Mouse (Mus musculus): ENCODE results near the gene Dmac2.
"Not testable (repeated sequence)": the region's sequence is repeated elsewhere in the genome, so short reads cannot be mapped to it uniquely, and the experiment has no call there.

The Dmac2 gene

DNA sequence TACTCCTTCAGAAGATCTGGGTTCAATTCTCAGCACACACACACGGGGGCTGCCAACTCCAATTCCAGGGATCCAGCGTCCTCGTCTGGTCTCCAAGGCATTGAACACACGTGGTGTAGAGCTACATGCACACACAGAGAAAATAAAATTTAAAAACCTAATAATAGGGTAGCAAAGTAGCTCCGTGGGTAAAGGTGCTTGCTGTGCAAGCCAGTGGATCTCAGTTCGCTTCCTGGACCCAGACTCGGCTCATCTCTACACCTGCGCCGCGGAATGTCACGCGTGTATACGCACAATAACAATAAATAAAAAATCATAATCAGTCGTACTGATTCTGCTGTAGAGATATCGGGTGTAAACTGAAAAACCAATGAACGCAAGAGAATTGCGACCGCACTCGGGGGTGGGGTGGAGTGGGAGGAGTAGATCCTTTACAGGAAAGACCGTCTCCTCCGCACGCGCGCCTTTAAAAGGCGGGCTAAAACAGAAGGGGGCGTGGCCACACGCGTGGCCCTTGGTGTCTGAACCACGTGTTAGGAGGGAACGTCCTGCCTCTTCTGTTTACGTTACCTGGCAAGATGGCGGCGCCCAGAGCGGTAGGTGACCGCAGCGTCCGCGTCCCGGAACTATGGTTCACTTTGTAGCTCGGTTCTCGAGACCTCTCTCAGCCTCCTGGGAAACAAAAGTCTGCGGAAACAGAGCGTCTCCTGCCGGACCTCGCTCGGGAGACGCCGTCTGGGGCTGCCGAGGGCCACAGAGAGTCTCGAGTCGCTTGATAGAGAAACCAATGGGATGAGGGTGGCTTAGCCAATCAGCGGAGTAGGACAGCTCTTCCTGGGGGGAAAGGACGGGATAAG lies at the start of gene Dmac2:
Gene Dmac2 (plus strand): TSS at position 550 of the 857 bp plus-strand sequence.
- DNase-seq (ENCODE audit: low read depth, low spot score): peak; percentile 86

DNA sequence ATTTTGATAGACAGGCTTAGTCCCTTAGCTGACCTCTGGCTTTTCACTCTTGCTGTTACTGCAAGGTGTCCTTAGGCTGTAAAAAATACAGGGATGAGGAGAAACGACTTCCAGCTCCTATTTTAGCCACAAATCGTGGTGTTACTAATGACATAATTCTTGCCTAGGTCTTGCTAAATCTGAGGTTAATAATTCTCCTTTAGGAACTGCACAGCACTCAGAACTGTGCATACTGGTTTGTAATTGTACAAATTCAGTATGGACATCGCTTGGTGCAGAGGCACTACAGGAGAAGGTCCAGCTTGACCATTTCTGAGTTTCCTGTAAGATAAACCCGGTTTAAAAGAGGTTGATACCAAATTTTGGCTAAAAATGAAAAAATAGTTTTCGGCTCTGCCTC lies 45.4 kb upstream of the Dmac2 start:
- not testable (repeated sequence) for DNase-seq (ENCODE audit: low read depth, low spot score)

DNA sequence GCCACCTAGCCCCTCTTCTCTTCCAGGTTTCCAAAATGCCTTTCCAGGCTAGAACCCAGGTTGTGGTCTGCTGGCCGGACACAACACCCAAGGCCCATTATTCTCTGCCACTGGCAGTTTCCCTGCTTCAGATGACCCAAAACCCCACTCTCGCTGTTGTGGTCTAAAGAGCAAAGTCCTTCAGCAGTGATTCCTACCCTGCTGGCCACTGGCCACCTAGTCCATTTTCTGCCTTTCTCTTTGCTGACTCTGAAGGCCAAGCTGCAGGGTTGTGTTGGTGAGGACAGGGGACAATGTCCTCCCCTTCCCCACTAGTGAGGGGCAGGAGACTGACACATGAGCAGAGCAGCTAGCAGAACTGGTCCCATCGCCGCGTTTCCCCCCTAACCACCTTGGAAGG lies 44.1 kb upstream of the Dmac2 start:
- no peak for DNase-seq (ENCODE audit: low read depth, low spot score)

DNA sequence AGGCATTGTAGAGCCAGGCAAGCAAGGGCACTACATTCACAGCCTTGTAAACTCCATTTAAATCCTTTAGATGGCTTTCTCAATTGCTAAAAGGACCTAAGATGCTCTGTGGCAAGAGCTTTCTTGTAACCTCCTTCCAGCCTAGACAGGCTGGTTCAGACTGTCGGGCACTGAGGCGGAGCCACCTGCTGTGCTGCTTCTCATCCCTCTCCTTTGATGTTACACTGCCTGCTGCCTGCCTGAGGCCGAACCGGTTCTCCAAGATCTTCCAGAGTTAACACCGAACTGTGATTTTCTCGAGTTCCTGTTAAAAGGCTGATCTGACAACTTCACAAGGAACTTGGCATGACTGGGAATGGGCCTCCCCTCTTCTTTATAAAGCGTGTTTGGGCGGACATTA lies 43.3 kb upstream of the Dmac2 start:
- no peak for DNase-seq (ENCODE audit: low read depth, low spot score)

GRCm38 (mm10) chr7:25576308-25576707 lies 42.9 kb upstream of the Dmac2 start:
- not testable (repeated sequence) for DNase-seq (ENCODE audit: low read depth, low spot score)

GRCm38 (mm10) chr7:25576793-25577437 lies 42.3 kb upstream of the Dmac2 start:
- DNase-seq (ENCODE audit: low read depth, low spot score): not testable (repeated sequence)

- no peak for DNase-seq (ENCODE audit: low read depth, low spot score)
Measured at GRCm38 (mm10) chr7:25579441-25579840, 39.8 kb upstream of the Dmac2 start.

GRCm38 (mm10) chr7:25582301-25582810 lies 36.9 kb upstream of the Dmac2 start:
- DNase-seq (ENCODE audit: low read depth, low spot score): no peak

DNA sequence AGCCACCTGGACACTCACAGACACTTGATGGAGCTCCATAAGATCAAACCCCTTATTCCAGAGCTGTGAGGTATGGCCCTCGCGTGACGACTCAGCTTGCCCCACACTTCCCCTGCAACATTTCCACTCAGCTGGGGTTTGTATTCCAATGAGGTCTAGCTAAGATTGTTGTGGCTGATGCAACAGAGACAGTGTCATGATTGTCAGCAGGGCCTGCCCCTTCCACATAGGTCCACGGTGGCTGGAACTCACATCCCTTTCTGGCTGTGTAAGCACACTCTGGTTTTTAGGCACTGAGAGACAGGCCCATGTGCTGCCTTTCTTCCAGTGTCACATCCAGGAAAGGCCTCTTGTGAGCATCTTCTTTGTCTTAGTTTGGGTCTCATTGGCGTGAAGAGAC lies 34.6 kb upstream of the Dmac2 start:
- no peak for DNase-seq (ENCODE audit: low read depth, low spot score)

DNA sequence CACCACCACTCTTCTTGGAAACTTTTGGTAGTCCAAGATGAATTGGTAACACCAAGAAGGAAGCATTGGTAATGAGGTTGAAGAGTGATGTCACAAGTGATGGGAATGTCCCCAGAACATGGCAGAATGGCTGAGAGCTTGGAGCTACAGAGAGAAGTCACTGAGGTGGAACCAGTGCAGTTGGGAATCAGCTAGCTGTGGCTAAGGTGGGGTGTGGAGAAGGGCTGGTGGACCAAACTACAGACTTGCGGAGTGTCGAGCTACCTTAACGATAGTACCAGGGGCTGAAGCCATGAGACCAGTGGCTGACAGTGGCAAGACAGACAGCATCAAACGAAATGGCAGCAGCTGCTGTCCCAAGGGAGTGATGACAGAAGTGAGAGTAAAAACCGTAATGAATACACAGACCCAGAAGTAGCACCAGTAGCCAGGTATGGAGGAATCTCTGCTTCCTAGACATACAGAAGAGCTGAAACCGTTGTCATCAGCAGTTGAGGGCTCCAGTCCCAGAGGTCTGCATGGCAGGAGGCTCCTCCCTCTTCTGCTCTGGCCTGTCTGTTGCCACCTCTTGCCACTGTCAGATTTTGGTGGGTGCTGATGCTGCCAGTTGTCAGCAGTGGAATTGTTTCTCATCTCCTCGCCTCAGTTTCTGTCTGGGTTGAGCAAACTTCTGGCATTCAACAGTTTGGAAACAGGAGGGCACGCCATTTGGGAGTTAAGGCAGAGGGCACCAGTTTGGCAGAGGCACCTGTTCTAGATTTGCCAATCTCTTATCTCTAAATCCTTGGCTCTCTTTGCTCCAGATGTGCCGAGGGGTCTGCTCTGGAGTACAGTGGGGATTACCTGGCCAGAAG lies 33.6 kb upstream of the Dmac2 start:
- no peak for DNase-seq (ENCODE audit: low read depth, low spot score)

DNA sequence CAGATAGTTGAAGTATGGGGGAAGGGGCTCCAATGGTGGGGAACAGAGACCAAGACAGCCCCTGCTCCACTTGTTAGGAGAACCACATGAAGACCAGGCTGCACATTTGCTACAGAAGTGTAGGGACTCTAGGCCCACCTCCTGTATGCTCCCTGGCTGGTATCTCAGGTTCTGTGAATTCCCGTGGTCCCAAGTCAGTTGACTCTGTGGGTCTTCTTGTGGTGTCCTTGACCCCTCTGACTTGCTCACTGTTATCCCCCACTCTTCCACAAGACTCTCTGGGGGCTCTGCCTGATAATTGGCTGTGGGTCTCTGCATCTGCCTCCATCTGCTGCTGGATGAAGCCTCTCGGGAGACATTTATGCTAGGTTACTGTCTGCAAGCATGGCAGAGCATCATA lies 28.0 kb upstream of the Dmac2 start:
- DNase-seq (ENCODE audit: low read depth, low spot score): no peak

GRCm38 (mm10) chr7:25593859-25594258 lies 25.4 kb upstream of the Dmac2 start:
- DNase-seq (ENCODE audit: low read depth, low spot score): no peak

DNA sequence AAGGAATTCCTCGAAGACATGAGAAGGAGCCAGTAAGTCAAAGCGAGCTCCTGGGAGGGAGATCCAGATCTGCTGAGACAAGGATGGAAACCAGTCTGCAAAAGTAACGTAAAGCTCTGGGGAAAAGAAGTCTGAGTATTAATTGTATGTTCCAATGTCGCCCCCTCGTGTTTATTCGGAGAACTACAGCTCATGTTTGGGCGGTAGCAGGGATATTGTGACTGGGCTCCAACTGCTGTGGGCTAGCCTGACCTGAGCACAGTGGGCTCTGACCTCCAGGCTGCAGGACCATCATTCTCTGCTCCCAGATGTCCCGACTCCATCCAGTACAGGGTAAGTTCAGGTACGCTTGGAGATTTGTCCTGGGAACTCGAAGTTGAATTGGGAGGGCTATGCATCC lies 19.6 kb upstream of the Dmac2 start:
- DNase-seq (ENCODE audit: low read depth, low spot score): no peak

- no peak for DNase-seq (ENCODE audit: low read depth, low spot score)
Measured at GRCm38 (mm10) chr7:25600666-25601065, 18.5 kb upstream of the Dmac2 start.

DNA sequence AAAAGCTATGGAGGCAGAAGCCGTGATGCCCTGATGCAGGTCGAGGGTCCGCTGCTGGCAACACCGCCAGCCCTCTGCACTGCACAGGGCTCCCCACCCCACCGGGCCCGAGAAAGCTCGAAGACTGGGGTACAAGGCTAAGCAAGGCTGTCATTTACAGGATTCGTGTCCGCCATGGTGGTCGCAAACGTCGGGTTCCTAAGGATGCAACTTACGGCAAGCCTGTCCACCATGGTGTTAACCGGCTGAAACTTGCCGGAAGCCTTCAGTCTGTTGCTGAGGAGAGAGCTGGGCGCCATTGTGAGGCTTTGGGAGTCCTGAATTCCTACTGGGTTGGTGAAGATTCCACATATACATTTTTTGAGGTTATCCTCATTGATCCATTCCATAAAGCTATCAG lies 17.9 kb upstream of the Dmac2 start:
- DNase-seq (ENCODE audit: low read depth, low spot score): no peak

DNA sequence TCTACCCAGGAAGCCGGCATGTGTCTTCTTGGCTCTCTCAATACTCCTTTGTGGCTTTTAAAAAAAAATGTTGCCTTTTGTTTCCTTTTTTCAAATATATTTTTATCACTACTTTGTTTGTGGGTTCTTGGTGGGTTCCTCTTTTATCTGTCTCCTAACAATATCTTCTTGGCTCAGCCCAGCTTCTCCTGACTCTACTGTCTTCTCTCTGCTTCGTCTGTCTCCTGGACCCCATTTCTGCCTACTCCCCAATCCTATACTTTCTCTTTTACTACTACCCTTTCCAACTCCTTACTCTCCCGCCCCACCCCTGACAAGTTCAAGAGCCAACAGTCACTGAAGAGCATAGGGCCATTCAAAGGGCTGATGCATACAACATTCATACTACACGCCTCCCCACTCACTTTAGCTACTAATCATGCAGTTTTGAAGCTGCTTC lies 12.6 kb upstream of the Dmac2 start:
- DNase-seq (ENCODE audit: low read depth, low spot score): no peak

- no peak for DNase-seq (ENCODE audit: low read depth, low spot score)
Measured at GRCm38 (mm10) chr7:25607196-25607595, 12.0 kb upstream of the Dmac2 start.

- DNase-seq (ENCODE audit: low read depth, low spot score): no peak
Measured at GRCm38 (mm10) chr7:25610056-25610455, 9.2 kb upstream of the Dmac2 start.

DNA sequence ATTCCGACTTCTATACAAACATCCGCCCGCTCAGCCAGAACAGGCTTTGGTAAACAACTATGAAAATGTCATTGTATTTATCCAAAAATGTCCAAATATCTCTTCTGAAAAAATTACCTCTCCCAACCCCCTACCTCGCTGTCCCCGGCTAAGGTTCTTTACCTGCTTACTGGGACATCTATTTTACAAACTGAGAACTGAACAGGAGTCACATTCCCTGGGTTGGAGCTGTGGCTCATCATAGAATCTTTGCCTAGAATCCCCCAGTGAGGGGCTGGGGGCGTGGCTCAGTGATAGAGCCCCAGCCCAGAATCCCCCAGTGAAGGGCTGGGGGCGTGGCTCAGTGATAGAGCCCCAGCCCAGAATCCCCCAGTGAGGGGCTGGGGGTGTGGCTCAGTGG lies 7.7 kb upstream of the Dmac2 start:
- no peak for DNase-seq (ENCODE audit: low read depth, low spot score)

GRCm38 (mm10) chr7:25614086-25614485 lies 5.1 kb upstream of the Dmac2 start:
- DNase-seq (ENCODE audit: low read depth, low spot score): no peak

- no peak for DNase-seq (ENCODE audit: low read depth, low spot score)
Measured at GRCm38 (mm10) chr7:25614831-25615705, 4.1 kb upstream of the Dmac2 start.
